Mouse (Mus musculus) hematopoietic stem cell, adult 5-6 weeks (primary cell): ENCODE measurements around the gene Map4k2. TPM values are rescaled to one million over a fixed set of nuclear protein-coding genes. Genes with fewer than 3 reads are reported as not detected.

Experiments
- ATAC-seq, 2 experiments: fragments of 125-278 bp in 1 of 2; replicated peaks in 1 of 2; 2 replicates each; pipeline ENCODE4 v1.8.0; 2016 to 2017; ENCODE audit warnings: inconsistent platforms in 2 of 2, mild to moderate bottlenecking in 2 of 2, moderate number of reproducible peaks in 2 of 2, low read depth in 1 of 2, moderate TSS enrichment in 1 of 2; ENCODE audit not compliant: low FRiP score in 2 of 2, poor library complexity in 2 of 2, severe bottlenecking in 2 of 2, insufficient read depth in 1 of 2, low TSS enrichment in 1 of 2
- total RNA-seq: library from RNA; stranded (forward); fragments of 172-1452, 232-1000 nt; gene quantifications from 2 replicates; pipeline ENCODE4 v1.2.3, GENCODE M21; 2017

The Map4k2 gene
- 71.5 and 88.1 TPM in 2 replicates for total RNA-seq

DNA sequence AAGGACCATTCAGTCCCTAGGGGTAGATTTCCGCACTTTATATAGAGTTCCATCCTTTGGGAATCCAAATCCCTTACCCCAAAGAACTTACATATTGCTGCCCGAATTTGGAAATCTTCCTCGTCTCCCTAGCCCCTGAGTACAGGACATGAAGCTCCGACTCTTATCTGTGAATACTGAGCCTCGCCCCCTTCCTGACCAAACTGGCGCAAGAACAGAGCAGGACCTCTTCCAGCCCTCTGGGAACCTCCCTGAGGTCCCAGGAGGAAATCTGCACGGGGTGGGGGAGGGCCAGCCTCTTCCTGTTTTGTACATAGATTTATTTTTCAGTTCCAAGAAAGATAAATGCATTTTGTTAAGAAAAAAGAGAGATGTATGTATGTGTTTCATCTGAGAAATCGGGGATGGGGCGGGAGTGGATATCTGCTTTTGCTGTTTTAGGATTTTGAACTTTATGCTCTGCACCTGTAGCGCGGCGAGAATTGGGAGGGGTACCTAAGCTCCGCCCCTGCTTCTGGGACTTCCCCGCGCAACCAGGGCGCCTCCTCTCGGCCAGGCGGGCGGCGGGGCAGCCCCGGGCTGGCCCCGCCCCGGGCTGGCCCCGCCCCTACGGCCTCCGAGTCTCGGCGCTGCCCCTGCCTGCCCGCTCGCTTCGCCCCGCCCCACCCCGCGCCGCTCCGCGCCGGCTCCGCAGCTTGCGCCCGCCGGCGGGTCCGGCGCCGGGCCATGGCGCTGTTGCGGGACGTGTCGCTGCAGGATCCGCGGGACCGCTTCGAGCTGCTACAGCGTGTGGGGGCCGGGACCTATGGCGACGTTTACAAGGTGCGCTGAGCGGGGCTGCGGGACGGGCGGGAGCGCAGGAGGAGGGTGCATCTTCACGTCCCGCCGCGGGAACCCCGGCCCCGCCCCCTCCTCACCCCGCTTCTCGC lies at the start of gene Map4k2:
Gene Map4k2 (plus strand): TSS at position 612 of the 929 bp plus-strand sequence.
- ATAC-seq = peak; percentile 67 to 70

DNA sequence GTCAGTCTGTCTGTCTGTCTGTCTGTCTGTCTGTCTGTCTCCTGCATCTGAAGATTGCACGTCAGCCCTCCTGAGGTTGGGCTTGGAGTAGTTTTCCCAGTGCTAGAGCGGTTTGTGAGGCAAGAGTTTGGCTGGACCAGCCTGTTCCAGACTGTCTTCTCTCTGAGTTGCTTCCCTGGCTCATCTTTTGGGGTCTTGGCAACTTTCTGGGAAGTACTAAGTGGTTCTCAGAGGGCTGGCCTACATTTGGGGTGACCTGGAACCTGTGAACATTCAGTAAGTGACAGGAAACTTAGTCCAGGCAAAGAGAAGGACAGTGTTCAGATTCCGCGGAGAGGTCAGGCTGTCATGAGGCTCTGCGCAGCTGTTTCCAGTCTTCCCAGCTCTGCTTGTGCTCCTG lies 48.7 kb upstream of the Map4k2 start:
- no peak for ATAC-seq

DNA sequence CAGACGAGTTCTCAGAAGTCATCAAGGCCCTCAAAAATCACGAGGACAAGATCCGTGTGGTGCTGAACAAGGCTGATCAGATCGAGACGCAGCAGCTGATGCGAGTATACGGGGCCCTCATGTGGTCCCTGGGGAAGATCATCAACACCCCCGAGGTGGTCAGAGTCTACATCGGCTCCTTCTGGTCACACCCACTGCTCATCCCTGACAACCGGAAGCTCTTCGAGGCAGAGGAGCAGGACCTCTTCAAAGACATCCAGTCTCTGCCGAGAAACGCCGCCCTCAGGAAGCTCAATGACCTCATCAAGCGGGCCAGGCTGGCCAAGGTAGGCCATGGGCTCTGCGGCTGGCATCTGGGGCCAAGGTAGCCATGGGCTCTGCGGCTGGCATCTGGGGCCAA lies 46.6 kb upstream of the Map4k2 start:
- ATAC-seq = no peak

DNA sequence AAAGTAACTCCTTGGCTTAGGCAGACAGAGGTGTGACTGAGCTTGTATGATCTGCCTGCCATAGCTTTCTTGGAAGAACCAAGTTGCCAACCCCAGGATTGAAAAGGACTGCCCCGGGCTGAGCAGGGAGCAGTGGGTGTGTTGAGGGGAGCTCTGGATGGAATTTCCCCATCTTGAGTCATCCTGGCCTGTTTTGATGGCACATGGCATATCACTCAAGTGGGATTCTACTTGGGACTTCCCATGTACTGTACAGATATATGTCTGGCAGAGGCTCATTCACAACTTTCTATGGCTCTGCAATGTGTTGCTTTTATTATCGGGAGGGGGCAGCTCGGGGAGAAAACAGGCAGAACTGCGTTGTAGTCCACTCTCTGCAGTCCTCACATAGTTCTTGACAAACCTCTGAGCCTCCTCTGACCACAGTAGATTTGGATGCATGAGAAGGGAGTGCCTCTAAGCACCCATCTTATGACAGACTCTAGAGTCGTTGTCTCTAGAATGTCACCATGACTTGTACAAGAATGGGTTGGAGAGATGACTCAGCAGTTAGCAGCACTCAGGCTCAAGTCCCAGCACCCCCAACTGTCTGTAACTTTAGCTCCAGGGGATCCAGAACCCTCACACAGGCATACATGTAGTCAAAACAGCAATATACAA lies 44.3 kb upstream of the Map4k2 start:
- ATAC-seq = no peak

DNA sequence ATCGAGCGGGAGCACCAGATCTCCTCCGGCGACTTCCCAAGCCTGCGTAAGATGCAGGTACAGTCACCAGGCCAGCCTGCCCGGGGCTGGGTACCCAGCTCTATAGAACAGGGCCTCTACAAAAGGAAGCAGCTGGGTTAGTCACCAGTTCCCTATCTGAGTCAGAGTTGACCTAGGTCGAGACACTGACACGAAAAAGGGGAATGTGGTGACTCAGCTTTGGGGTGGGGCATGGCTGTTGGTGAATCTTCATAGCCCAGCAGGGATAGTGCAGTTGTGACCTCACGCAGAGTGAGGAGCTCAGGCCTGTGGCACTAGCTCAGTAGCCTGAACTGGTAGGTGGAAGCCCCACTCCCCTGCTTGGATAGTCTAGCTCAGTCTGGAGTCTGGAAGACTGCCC lies 43.3 kb upstream of the Map4k2 start:
- peak; percentile 65 to 67 for ATAC-seq

DNA sequence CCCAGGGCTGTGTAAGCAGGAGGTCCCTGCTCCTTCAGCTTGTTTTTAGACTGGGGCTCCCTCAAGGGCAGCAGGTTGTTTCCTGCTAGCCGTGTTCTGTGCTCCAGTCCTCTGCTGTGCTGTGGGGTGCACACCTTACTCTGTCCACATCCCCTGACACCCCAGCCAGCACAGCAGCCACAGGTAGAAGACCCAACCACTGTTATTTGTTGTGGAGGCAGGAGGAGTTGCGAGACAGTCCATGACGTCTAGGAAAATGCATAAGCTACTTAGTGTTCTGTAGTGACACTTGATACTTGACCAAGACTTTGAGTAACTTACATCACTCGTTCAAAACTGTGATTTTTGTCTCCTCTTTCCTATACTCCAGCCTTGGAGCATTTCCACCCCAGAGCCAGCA lies 41.9 kb upstream of the Map4k2 start:
- ATAC-seq = no peak

DNA sequence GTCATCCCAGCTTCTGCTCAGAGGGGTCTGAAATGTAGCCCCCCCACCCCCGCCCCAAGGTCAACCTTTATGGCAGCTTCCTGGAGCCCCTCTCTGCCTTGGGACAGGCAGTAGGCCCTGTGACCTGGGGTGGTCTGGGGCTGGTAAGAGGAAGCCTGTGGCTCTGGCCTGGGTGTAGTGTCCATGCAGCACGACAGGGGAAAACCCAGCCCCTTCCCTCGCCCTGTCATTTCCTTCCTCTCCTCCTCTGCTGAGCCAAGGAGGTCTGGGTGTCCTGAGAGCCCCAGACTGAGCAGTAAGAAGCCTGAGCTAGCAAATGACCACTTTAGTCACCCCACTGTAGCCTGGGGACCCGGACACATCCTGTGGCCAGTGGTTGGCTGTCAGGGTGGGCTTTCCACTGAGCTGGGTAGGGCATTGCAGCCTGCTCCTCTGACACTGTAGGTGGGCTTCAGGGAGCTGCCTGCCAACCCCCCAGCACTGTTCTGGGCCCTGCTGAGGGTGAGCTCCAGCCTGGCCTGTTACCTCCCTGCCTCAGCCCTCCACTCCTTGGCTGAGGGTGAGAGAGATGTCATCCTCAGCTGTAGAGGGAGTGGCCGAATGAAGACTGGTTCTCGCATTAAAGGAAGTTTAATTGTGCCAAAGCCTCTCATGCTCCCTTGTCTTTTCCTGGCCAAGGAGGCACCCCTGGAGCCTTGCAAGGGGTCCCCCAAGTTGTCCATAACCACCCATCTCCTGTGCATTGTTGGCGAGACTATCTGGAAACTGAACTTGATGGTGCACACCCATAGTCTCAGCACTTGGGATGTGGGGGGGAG lies 41.3 kb upstream of the Map4k2 start:
- ATAC-seq = peak in 1 of 2 experiments; percentile 30; a peak in 1 of 4 replicates

DNA sequence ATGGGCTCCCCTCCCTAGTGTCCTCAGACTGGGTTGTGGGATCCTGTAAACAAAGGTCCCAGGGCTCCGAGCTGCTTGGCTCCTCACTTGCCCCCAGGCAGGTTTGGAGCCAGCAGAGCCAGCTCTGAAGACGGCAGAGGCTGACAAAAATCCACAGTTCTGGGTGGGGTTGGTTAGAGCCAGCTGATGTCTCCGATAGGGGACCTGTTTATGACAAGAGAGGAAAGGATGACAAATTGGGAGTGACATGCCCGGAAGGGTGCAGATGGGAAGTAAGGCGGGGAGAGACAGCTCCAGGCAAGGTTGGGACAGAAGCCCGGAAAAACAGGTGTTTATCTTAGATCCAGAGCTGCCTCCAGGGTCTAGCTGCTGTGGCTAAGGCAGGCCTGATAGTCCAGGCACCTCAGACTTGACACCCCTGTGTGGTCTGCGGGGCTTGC lies 40.5 kb upstream of the Map4k2 start:
- no peak for ATAC-seq

DNA sequence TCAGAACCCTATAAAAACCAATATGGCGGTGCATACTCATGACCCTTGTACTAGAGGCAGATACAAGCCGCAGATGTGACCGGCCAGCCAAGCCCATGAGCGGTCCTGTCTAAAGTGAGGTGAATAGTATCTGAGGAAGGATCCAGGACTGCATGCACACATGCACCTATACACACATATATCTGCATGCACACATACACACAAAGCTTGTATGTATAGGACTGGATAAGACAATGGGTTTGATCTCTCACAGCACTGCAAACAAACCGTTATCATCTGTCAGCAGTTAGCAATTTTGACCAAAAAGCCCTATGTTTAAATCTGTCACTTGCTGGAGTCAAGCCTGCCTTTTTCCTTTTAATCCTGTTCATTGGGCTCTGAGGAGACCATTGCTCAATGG lies 38.8 kb upstream of the Map4k2 start:
- ATAC-seq = no peak

DNA sequence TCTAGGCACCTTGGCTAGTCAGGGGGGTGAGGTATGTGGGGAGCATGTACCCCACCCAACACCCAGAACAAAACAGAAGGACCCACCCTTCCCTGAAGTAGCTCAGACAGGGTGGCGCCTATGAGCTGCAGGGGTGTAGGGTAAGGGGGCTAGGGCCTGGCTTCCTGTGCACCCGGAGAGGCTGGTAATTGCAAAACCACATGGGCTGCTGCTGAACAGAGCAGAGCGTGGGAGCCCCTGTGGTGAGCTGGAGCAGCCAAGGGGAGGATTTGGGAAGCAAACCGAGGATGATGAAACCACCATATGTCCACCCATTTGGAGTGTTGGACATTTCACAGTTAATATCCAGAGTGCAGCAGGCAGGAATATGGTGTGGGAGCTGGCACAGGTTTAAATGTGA lies 38.4 kb upstream of the Map4k2 start:
- ATAC-seq = no peak

DNA sequence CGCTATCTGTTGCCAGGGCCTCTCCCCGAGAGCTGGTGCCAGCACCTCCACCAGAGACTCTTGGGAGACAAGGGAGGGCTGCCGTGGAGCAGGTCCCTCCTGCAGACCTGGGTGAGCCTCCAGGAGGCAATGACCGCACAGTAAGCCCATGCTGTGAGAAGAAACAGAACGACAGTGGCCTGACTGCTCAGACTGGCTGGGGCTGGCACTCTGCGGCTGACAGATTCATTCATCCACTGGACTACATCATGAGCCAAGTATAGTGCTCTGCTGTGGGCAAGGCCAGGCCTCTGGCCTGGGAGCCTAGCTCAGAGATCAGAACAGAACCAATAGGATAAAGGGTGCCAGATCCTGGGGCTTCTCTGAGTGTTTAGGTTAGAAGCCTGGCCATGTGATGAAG lies 37.1 kb upstream of the Map4k2 start:
- ATAC-seq = no peak

DNA sequence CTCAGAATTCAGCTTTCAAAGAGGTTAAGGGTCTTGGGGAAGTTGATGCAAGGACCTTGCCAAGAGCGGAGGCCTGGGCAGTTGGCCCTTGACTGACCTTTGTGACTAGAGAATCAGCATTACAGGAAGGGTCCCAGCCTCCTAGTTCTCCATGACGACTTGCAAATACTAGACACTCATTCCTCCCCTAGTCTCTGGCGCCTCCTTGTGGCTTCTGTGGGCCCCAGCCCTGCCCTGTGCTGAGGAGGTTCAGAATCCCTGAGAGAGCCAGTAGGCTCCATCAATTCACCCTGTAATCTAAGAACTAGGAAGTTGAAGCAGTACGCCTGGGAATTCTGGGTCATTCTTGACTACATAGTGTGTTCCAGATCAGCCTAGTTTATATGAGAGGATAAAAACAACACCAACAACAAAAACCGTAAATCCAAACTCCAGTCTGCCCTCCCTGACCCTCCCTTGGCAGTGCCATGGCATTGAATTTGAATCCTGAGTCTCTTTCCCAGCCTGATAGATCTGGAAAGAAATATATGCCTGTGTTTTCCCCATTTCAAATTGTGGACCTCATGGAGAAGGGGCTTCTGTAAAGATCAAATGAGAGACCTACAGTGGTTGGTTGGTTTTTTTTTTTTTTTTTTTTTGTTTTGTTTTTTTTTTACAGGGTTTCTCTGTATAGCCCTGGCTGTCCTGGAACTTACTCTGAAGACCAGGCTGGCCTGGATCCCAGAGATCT lies 36.0 kb upstream of the Map4k2 start:
- ATAC-seq = peak; percentile 61 to 70

DNA sequence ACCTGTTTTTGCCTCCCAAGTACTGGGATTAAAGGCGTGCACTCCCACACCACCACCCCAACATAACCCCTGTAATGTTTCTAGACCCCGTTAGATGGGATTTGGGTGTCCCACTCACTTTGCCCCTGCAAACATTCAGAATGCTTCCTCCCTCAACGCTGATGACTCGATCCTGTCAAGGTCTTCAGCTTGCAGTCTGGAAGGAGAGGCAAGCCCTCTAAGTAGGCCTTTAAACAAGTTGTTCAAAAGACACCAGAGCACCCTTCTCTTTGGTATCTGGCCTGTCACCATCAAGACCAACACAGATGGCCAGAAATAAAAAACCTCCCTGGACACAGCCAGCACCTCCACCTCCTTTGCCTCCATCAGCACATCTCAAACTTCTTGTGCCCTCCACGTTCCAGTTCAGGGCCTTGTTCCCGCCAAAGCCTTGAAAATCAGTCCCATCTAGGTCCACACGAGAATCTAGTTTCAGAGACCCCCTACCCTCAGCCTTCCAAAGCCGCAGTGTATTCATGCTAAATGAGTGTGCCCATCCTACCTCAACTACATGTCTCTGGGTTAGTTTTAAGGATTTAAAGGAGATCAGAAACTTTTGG lies 35.3 kb upstream of the Map4k2 start:
- ATAC-seq = no peak

DNA sequence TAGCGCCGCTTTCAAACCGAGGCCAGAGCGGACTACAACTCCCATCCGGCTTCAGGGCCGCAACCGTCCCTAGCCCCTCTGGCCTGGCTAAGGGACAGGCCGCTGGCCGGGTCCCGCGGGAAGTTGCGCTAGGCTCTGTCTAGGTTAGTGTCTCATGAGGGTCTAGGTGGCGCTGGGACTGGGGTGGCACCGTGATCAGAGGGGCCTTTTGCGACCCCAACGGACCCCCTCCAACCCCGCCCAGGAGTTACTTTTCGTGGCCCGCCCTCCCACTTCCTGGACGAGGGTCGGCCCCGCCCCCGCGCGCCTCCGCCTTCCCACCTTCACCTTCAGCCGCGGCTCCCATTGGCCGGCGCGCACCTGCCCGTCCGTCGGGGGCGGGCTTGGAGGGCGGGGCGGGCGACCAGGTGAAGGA lies 34.8 kb upstream of the Map4k2 start, which contains the start of gene Cdc42bpg:
Gene Cdc42bpg (plus strand): TSS at position 320 of the 415 bp plus-strand sequence.
- peak; percentile 42 to 63 for ATAC-seq

DNA sequence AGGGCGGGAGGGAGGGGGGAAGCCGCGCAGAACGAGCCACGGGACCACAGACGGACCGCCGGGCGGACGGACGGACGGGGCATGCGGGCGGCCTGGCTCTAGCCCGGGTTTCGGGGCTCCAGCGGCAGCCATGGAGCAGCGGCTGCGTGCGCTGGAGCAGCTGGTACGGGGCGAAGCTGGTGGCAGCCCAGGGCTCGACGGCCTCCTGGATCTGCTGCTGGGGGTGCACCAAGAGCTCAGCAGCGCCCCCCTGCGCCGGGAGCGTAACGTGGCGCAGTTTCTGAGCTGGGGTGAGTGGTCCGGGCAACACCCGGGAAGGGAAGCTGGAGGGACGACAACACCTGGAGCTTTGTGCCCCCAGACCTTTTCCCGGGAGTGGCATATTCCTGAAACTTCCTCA lies 34.3 kb upstream of the Map4k2 start:
- peak; percentile 50 to 61; a peak in 2 of 4 replicates for ATAC-seq

DNA sequence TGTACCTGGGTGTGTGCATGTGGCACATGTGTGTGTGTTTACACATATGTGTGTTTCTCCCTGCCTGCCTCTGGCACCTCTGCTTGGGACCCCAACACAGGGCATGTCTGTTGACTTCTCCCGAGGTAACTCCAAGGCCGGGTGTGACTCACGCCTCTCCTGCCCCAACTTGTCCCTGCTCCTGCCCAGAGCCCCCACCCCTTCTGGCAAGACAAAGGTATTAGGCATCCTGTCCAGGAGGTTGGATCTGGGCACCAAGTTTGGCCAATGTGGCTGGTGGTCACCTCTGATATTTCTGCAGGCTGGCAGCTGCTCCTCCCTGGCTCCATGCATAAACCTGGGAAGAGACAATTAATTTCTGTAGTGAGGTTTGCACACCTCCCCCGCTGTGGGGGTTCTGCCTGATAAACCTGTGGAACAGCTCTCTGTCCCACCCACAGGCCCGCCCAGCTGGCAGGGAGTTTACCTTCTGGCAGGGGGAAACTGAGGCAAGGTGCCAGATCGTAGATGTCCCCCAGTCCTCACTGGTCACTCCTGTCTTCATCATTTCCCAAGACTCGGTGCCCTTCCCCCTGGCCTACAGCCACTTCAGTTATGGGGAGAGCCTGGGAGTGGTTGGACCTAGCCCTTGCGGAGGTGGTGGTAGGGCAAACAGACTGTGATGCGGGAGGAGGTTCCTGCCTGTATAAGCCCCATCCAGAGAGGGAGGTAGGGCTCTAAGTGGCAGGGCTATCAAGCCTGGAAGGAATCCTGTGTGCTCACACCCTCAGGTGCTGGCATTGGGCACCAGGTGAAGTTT lies 33.0 kb upstream of the Map4k2 start:
- no peak for ATAC-seq
